Mouse (Mus musculus) spleen, postnatal 14 days (tissue): ENCODE data around the gene Gm4064.
"Not testable (repeated sequence)": the region's sequence is repeated elsewhere in the genome, so short reads cannot be mapped to it uniquely, and the experiment has no call there.

ENCODE experiments used
- DNase-seq, 2 experiments: peaks; one replicate each; pipeline ENCODE4 v3.0.0; 2021 to 2022; ENCODE audit warnings: low spot score in 2 of 2

Gene Gm4064

GRCm38 (mm10) chrY:2796105-2796504 lies at the start of gene Gm4064:
TSS of gene Gm4064 (minus strand) at chrY:2796205.
- not testable (repeated sequence) for DNase-seq

GRCm38 (mm10) chrY:2830380-2830779 lies 34.4 kb upstream of the Gm4064 start, which contains the start of the genes Rbmy and Gm10256:
TSS of gene Rbmy (plus strand) at chrY:2830680.
TSS of gene Gm10256 (plus strand) at chrY:2830699.
- not testable (repeated sequence) for DNase-seq
